Mouse (Mus musculus): ENCODE measurements around the gene Pkdcc. TPM values are rescaled to one million over a fixed set of nuclear protein-coding genes. Genes with fewer than 3 reads are reported as not detected.

Pkdcc gene
- polyA plus RNA-seq (2015; fragmentation: Nextera tagmentation; extraction: Ambion mirVana): 5.0 and 5.1 TPM in 2 replicates

DNA sequence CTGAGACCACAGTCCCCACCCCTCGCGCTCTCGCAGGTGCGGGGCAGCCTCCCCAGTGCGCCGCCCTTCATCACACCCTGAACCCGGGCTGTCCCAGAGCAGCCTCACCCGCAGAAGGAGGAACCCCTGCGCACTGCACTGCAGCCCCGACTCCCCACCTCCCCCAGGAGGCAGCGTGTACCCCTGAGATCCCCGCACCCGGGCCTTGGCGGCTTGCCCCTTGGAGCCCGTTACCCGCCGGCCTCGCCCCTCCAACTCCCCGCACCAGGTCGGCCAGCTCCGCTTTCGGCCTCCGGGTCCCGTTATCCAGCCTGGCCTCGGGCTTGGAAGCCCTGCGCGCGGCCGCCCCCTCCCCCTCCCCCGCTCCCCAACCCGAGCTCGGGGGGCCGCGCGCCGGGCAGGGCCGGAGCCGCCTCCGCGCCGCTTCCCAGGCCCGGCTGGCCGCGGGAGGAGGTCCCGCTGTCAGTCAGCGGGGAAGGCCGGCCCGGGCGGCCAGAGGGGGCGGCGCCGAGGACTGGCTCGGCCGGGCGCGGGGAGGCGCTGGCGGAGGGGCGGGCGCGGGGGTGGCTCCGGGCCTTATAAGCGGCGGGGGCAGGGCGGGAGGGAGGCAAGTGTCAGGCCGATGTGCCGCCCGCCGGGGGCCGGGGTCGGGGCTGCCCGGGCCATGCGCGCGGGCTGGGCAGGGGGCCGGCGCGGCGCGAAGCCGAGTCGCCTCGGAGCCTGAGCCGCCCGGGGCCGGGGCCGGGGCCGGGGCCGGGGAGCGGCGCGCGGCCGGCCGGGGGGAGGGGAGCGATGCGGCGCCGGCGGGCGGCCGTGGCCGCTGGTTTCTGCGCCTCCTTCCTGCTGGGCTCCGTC, at the start of gene Pkdcc:
Gene Pkdcc, plus strand, starts transcription at position 619 of the 855 bp plus-strand sequence.
- no peaks in the 10 kb centered on the region for H3K36me3 ChIP-seq (ENCODE audit: control insufficient read depth, insufficient read depth, low read length)
- peak within 1 kb of the TSS; percentile 87 for H3K27ac ChIP-seq (ENCODE audit: low read depth, low read length)
- under 1% methylated on average over 31 of the region's 105 CpGs for WGBS
- H3K27me3 ChIP-seq (replicated peaks; ENCODE audit: control insufficient read depth, insufficient read depth, low read length): no peaks in the 10 kb centered on the region
- peak; percentile 90 for ATAC-seq
- peak within 1 kb of the TSS; percentile 81 for H3K4me3 ChIP-seq (ENCODE audit: low read length)
- peaks cover 48% of the 10 kb centered on the region for H3K4me1 ChIP-seq (ENCODE audit: control insufficient read depth, insufficient read depth, low read depth, low read length)
- H3K9me3 ChIP-seq (ENCODE audit: control insufficient read depth, low read length): no peaks in the 10 kb centered on the region
- H3K9ac ChIP-seq (ENCODE audit: low read depth, low read length): peak within 1 kb of the TSS; percentile 97
- peak within 1 kb of the TSS; percentile 94 for H3K4me2 ChIP-seq (ENCODE audit: low read length)

DNA sequence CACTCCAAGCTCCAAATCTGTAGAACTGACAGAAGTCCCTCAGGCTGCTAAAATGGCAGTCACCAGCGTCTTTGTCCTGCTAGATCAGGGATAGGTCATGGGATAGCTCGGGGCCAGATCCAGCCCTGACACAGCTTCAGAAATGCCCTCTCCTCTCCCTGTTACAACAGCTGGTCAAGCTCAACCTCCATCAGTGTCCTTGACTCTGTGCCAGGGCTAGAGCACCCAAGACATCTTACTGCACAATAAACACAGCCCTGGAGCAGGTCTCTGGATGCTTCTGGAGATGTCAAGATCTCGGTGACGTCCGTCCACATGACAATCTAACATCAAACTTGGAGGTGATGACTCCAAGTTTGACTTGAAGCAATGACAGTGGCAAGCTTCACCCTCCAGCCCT, 48.9 kb upstream of the Pkdcc start:
- H3K4me1 ChIP-seq (ENCODE audit: control insufficient read depth, insufficient read depth, low read depth, low read length): peaks cover 5% of the 10 kb centered on the region
- H3K4me3 ChIP-seq (ENCODE audit: low read length): no peak overlapping the region
- 92% methylated on average over 5 of the region's 5 CpGs for WGBS
- no peaks in the 10 kb centered on the region for H3K9me3 ChIP-seq (ENCODE audit: control insufficient read depth, low read length)
- no peaks in the 10 kb centered on the region for H3K36me3 ChIP-seq (ENCODE audit: control insufficient read depth, insufficient read depth, low read length)
- H3K9ac ChIP-seq (ENCODE audit: low read depth, low read length): no peak overlapping the region
- no peak for ATAC-seq
- H3K27ac ChIP-seq (ENCODE audit: low read depth, low read length): no peak overlapping the region
- H3K27me3 ChIP-seq (replicated peaks; ENCODE audit: control insufficient read depth, insufficient read depth, low read length): no peaks in the 10 kb centered on the region
- no peak overlapping the region for H3K4me2 ChIP-seq (ENCODE audit: low read length)

DNA sequence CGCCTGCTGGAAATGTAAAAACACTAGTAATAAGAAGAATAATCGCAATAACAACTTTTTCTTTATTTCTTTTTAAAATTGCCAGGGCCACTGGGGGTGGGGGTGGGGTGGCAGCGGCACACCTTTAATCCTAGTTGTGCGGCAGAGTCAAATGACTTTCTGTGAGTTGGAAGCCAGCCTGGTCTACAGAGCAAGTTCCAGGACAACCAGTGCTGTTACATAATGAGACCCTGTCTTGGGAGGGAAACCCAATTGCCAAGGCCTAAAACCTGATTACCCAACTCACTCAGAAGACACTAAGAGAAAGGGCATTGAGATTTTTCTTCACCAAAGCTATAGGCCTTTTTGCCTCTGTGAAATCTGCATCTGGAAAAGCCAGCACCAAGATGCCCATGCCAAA, 38.9 kb upstream of the Pkdcc start:
- Histone ChIP-seq H3K9ac (ENCODE audit: low read depth, low read length) (no peak overlapping the region), H3K9me3 (ENCODE audit: control insufficient read depth, low read length) (no peaks in the 10 kb centered on the region; the same call in 1 of the 2 replicates), H3K4me1 (ENCODE audit: control insufficient read depth, insufficient read depth, low read depth, low read length) (no peaks in the 10 kb centered on the region; the same call in 1 of the 2 replicates), H3K4me3 (ENCODE audit: low read length) (no peak overlapping the region), H3K4me2 (ENCODE audit: low read length) (no peak overlapping the region), H3K27ac (ENCODE audit: low read depth, low read length) (no peak overlapping the region), H3K27me3 (replicated peaks; ENCODE audit: control insufficient read depth, insufficient read depth, low read length) (no peaks in the 10 kb centered on the region), H3K36me3 (ENCODE audit: control insufficient read depth, insufficient read depth, low read length) (no peaks in the 10 kb centered on the region)
- ATAC-seq: no peak
- 86% methylated on average over 4 of the region's 4 CpGs for WGBS

DNA sequence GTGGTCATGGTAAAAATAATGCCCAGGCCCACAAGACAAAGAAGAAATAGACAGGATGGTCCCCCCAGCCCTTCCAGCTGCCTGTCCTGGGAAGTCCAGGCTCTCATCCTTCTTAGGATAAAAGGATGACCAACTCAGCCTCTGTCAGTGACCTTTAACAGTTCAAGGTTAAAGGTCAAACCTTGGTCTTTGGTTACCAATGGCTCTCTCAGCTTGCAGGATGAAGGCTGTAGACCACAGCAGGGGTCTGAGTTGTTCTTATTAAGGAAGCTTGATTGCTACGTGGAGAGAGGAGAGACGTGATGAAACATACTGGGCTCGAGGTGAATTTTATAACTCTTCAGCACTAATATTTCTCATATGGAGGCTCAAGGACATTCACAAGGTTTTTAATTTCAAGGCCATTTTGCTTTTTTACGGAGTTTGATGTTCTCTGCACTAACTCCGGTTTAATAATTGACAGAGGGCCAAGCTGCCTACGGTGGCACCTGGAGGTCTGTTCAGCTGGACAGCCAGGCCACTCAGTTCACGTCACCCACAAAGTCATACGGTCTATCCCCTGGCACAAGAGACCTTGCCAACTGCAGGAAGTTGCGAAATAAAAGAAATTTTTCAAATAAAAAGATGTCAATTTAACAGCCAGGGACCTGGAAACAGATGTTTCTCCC, 36.5 kb upstream of the Pkdcc start:
- no peak overlapping the region for H3K9ac ChIP-seq (ENCODE audit: low read depth, low read length)
- ATAC-seq: no peak
- no peaks in the 10 kb centered on the region; the same call in 1 of the 2 replicates for H3K4me1 ChIP-seq (ENCODE audit: control insufficient read depth, insufficient read depth, low read depth, low read length)
- 44% methylated on average over 9 of the region's 9 CpGs for WGBS
- no peak overlapping the region for H3K4me2 ChIP-seq (ENCODE audit: low read length)
- H3K9me3 ChIP-seq (ENCODE audit: control insufficient read depth, low read length): no peaks in the 10 kb centered on the region
- H3K36me3 ChIP-seq (ENCODE audit: control insufficient read depth, insufficient read depth, low read length): no peaks in the 10 kb centered on the region
- no peaks in the 10 kb centered on the region for H3K27me3 ChIP-seq (replicated peaks; ENCODE audit: control insufficient read depth, insufficient read depth, low read length)
- no peak overlapping the region for H3K27ac ChIP-seq (ENCODE audit: low read depth, low read length)
- H3K4me3 ChIP-seq (ENCODE audit: low read length): no peak overlapping the region

DNA sequence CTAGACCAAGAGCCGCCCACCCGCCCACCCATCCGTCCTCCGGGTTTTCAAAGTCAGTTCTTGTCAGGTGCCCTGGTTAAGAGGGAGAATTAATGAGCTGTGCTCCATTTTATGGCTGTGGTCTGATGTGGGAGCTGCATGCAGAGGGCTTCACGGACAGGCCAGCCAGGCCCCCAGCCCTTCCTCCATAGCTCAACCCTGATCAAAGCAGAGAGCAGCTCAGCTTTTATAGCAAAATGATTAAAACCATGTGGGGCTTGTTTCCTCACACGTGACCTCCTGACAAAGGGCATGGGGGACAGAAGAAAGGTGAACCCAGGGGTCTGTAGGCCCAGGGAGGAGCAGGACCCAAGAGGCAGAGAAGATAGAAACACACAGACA, 36.0 kb upstream of the Pkdcc start:
- Histone ChIP-seq H3K27ac (ENCODE audit: low read depth, low read length) (no peak overlapping the region), H3K27me3 (replicated peaks; ENCODE audit: control insufficient read depth, insufficient read depth, low read length) (no peaks in the 10 kb centered on the region), H3K4me1 (ENCODE audit: control insufficient read depth, insufficient read depth, low read depth, low read length) (no peaks in the 10 kb centered on the region; the same call in 1 of the 2 replicates), H3K9ac (ENCODE audit: low read depth, low read length) (no peak overlapping the region), H3K4me2 (ENCODE audit: low read length) (no peak overlapping the region), H3K36me3 (ENCODE audit: control insufficient read depth, insufficient read depth, low read length) (no peaks in the 10 kb centered on the region), H3K9me3 (ENCODE audit: control insufficient read depth, low read length) (no peaks in the 10 kb centered on the region), H3K4me3 (ENCODE audit: low read length) (no peak overlapping the region)
- ATAC-seq: 0 out of 2 replicates have a peak, but pooled peaks have one; percentile 20
- WGBS: 40% methylated on average over 6 of the region's 6 CpGs

DNA sequence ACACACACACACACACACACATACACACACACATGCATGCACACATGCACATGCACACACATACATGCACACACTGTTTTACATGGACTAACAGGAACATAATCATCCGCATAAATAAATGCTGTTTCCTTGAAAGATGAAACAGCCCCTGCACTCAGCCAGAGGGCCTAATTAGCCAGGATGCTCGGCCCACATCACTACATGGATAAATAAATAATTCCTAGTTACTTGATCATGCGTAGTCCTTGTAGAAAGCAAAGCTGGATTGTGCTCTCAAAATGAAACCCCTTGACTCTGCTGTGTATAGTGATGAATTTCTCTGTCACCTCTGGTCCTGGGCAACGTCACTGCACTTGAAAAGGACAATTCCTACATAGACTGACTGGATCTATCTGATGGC, 35.5 kb upstream of the Pkdcc start:
- H3K27ac ChIP-seq (ENCODE audit: low read depth, low read length): no peak overlapping the region
- H3K27me3 ChIP-seq (replicated peaks; ENCODE audit: control insufficient read depth, insufficient read depth, low read length): no peaks in the 10 kb centered on the region
- ATAC-seq: 0 out of 2 replicates have a peak, but pooled peaks have one; percentile 17
- 62% methylated on average over 4 of the region's 4 CpGs for WGBS
- H3K4me2 ChIP-seq (ENCODE audit: low read length): no peak overlapping the region
- H3K9ac ChIP-seq (ENCODE audit: low read depth, low read length): no peak overlapping the region
- no peaks in the 10 kb centered on the region; the same call in 1 of the 2 replicates for H3K4me1 ChIP-seq (ENCODE audit: control insufficient read depth, insufficient read depth, low read depth, low read length)
- no peaks in the 10 kb centered on the region for H3K9me3 ChIP-seq (ENCODE audit: control insufficient read depth, low read length)
- H3K4me3 ChIP-seq (ENCODE audit: low read length): no peak overlapping the region
- no peaks in the 10 kb centered on the region for H3K36me3 ChIP-seq (ENCODE audit: control insufficient read depth, insufficient read depth, low read length)

DNA sequence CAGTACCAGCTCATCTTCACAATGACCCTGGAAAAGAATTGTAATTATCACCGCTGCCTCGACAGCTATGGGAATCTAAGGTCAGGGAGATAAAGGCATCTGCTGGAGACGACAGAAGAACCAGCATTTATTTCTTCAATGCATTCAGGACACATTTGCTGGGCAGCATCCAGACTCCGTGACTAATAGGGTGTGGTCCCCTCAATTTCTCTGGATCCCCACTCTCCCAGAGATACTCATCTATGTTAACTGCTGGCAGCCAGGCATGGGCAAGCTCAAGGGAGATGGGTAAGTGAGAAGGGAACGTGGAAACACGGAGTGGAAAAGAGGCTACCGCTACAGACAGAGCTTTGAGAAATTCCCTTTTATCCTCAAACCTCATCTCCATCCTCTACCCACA, 34.0 kb upstream of the Pkdcc start:
- Histone ChIP-seq H3K4me1 (ENCODE audit: control insufficient read depth, insufficient read depth, low read depth, low read length) (no peaks in the 10 kb centered on the region; the same call in 1 of the 2 replicates), H3K27ac (ENCODE audit: low read depth, low read length) (no peak overlapping the region), H3K4me3 (ENCODE audit: low read length) (no peak overlapping the region), H3K9ac (ENCODE audit: low read depth, low read length) (no peak overlapping the region), H3K9me3 (ENCODE audit: control insufficient read depth, low read length) (no peaks in the 10 kb centered on the region), H3K27me3 (replicated peaks; ENCODE audit: control insufficient read depth, insufficient read depth, low read length) (no peaks in the 10 kb centered on the region), H3K4me2 (ENCODE audit: low read length) (no peak overlapping the region), H3K36me3 (ENCODE audit: control insufficient read depth, insufficient read depth, low read length) (no peaks in the 10 kb centered on the region)
- ATAC-seq: no peak
- 61% methylated on average over 7 of the region's 7 CpGs for WGBS

DNA sequence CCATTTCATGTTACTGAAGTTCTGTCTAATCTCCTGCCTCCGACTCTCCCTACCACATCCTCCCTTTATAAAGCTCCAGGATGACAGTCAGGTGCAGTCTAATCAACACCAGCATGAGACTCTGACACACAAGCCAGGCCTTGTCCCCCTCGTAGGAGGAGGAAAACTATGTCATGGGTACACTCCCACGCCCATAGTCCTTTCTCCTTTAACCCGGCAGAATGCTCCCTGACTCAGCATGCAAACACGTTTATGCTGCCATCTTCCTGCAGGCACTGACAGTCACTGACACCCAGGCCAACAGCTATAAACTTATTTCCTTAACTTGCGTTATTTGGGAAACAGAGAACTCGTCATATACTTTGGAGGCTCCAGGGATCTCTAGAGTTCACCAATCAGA, 33.5 kb upstream of the Pkdcc start:
- Histone ChIP-seq H3K27me3 (replicated peaks; ENCODE audit: control insufficient read depth, insufficient read depth, low read length) (no peaks in the 10 kb centered on the region), H3K27ac (ENCODE audit: low read depth, low read length) (no peak overlapping the region), H3K4me3 (ENCODE audit: low read length) (no peak overlapping the region), H3K9ac (ENCODE audit: low read depth, low read length) (no peak overlapping the region), H3K36me3 (ENCODE audit: control insufficient read depth, insufficient read depth, low read length) (no peaks in the 10 kb centered on the region), H3K9me3 (ENCODE audit: control insufficient read depth, low read length) (no peaks in the 10 kb centered on the region), H3K4me2 (ENCODE audit: low read length) (no peak overlapping the region), H3K4me1 (ENCODE audit: control insufficient read depth, insufficient read depth, low read depth, low read length) (no peaks in the 10 kb centered on the region; the same call in 1 of the 2 replicates)
- WGBS: 76% methylated on average over 7 of the region's 7 CpGs
- ATAC-seq: no peak

DNA sequence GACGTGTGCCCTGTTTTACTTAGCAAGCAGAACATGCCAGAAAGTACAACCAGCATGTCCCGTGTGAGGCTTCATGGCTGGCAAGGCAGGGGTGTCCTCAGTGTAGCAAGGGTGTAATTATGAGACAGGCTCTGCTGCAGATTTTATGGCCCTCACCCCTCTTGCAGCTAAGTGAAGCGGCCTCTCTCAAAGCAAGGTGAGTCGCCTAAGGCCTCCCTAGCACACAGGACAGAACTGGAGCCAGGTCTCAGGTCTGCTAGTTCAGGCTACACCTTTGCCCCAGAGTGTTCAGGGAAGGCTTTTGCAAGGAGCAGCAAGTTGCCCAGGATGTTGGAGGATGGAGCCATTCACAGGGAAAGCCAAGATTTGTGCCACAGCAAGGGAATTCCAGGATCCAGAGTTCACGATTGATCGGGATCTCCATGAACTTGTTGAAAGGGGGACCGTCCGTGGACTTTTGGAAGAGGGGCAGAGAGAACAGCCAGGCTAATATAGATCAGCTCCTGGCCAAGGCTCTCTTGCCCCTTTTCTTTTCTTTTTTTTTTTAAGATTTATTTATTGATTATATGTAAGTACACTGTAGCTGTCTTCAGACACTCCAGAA, 32.9 kb upstream of the Pkdcc start:
- 92% methylated on average over 8 of the region's 8 CpGs for WGBS
- no peaks in the 10 kb centered on the region for H3K36me3 ChIP-seq (ENCODE audit: control insufficient read depth, insufficient read depth, low read length)
- H3K4me1 ChIP-seq (ENCODE audit: control insufficient read depth, insufficient read depth, low read depth, low read length): no peaks in the 10 kb centered on the region; the same call in 1 of the 2 replicates
- no peak overlapping the region for H3K4me3 ChIP-seq (ENCODE audit: low read length)
- H3K27me3 ChIP-seq (replicated peaks; ENCODE audit: control insufficient read depth, insufficient read depth, low read length): no peaks in the 10 kb centered on the region
- no peak overlapping the region for H3K4me2 ChIP-seq (ENCODE audit: low read length)
- no peak overlapping the region for H3K9ac ChIP-seq (ENCODE audit: low read depth, low read length)
- no peak for ATAC-seq
- H3K9me3 ChIP-seq (ENCODE audit: control insufficient read depth, low read length): no peaks in the 10 kb centered on the region
- no peak overlapping the region for H3K27ac ChIP-seq (ENCODE audit: low read depth, low read length)

All from hindbrain, embryonic 16.5 days (tissue).